Mouse (Mus musculus): Measurements from ENCODE around the gene Agap3.

Gene Agap3

DNA sequence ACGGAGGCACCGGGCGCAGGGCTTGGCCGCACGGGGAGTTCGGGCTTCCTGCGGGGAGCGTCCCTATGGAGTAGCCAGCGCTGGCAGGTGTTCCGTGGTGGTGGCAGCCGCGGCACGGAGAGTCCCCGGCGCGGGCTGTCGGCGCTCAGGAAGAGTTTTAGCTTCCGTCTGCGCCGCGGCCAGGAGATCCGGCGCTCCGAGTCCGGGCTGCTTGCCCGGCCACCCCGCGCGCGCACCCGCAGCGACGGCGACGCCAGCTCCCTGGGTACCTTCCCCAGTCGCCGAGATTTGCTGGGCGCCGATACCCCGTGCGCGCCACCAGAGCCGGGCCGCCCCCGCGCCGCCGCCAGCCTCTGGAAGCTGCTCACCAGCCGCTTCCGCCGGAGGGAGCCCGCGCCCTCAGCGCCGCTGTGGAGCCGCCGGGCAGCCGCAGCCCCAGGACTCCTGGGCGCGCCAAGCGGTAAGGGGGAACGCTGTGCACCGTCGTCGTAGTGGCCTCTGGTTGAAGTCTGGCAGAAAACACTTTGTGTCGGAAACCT is 22.8 kb downstream of the Agap3 start:
- in situ Hi-C loops (cut with MboI) = no loop called here

DNA sequence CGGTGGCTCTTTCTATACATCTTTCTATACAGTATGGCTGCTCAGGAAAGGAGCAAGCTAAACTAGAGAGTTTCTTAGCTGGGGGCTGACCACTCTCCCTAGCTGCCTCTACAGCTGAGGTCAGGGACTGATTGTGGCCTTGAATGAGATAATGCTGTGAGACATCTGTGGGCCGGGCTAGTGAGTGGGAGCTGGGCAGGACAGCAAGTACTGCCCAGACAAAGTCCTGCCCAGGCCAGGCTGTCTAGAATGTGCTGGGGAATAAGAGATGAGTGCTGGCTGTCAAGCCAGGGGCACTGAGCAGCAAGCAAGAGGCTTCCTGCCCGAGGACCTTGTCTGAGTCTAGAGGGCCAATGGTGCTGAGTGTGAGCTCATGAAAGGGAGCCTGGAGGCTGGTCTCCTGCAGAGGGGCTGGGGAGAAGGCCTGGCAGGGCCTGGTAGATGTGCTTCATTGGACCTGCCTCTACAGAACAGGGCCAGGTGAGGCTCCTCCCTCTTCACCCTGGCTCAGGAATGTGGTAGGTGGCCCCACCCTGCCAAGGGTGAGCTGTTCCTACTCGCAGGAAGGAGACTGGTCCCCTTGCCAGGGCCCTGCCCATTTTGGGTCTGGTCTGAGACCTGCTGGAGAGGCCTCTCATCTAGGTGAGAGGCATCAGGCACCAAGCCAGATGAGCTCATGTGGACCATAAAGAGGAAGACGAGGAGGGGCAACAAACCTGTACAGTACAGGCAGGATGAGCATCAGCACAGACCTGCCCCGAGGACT is 23.7 kb downstream of the Agap3 start:
- in situ Hi-C loops (cut with MboI) = no loop called here

- in situ Hi-C loops (cut with MboI) = no loop called here
These were observed 25.9 kb downstream of the Agap3 start for GRCm38 (mm10) chr5:24477909-24478308.

GRCm38 (mm10) chr5:24481647-24482046 is 29.7 kb downstream of the Agap3 start:
- in situ Hi-C loops (cut with MboI) = no loop called here

DNA sequence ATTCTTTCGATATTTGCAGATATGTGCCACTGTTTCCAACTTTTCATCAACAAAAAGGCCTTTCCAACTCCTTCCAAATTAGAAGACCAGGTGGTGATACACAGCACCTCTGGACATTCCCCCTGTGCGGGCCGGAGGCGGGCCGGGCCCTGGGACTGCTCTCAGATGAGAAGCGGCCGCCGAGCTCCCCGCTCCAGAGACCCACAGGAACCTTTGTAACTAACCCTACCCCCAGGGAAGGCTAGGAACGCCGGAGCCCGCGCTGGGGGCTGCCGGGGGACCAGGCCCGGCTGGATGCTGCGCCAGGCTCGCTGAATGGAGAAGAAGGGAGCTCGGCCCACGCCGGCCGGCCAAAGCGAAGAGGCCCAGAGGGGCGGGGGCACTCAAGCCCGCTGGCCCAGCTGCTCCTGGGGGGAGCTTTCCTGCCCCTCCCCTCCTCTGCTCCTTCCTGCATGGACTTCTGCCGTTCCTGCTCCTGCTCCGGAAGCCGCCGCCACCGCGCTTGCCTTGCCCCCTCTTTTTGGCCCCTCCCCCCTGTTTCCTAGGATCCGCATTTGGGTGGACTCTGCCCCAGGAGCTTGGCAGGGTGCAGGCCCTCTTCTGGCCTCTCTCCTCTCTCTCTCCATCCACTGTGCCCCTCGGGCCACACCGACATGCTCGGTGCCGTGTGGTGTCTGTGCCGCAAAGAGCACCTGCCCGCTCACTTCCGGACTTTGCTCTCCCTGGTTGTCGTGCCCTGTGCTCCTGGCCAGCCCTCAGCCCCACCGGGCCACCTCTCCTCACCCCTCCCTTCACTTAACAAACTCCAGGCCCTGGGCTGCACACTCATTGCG is 30.5 kb downstream of the Agap3 start:
- in situ Hi-C loops (cut with MboI) = no loop called here

GRCm38 (mm10) chr5:24483326-24483725 is 31.3 kb downstream of the Agap3 start:
- in situ Hi-C loops (cut with MboI) = no loop called here

DNA sequence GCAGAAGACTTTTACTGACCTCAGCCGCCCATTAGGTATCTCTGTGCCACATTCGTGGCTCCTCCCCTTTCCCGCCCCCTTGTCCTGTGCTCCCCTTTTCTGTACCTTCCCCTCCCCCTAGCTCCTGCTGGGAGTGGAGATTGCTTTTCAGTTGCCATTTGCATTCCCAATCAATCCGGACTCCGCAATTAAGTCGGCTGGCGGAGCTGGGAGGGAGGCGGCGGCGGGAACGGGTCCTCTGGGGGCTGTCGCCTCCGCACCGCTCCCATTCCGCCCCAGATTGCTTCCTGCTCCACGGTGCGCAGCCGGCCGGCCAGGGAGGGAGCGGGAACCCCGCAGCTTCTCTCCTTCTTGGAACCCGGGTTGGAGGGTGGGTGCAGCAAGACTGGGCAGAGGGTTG is 33.0 kb downstream of the Agap3 start:
- in situ Hi-C loops (cut with MboI) = no loop called here

DNA sequence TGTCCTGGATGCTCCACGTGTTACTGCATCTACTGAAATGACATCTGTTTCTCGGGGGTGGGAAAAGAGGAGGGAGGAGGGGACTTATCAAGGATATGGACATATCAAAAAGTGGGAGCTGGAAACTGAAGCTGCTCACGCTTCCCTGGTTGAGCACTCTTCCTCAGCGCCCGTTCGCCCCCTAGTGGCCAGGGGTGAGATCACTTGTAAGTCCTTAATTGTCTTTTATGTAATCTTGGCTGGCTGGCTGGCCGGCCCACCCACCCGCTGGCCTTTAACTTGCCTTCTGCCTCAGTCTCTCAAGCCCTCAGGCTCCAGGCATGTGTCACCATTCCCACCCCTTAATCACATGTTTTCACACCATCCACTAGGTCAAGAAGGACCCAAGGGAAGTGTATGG is 34.1 kb downstream of the Agap3 start:
- in situ Hi-C loops (cut with MboI) = no loop called here

GRCm38 (mm10) chr5:24486738-24487137 is 34.8 kb downstream of the Agap3 start:
- in situ Hi-C loops (cut with MboI) = no loop called here

GRCm38 (mm10) chr5:24490413-24490920 is 38.5 kb downstream of the Agap3 start:
- in situ Hi-C loops (cut with MboI) = no loop called here

DNA sequence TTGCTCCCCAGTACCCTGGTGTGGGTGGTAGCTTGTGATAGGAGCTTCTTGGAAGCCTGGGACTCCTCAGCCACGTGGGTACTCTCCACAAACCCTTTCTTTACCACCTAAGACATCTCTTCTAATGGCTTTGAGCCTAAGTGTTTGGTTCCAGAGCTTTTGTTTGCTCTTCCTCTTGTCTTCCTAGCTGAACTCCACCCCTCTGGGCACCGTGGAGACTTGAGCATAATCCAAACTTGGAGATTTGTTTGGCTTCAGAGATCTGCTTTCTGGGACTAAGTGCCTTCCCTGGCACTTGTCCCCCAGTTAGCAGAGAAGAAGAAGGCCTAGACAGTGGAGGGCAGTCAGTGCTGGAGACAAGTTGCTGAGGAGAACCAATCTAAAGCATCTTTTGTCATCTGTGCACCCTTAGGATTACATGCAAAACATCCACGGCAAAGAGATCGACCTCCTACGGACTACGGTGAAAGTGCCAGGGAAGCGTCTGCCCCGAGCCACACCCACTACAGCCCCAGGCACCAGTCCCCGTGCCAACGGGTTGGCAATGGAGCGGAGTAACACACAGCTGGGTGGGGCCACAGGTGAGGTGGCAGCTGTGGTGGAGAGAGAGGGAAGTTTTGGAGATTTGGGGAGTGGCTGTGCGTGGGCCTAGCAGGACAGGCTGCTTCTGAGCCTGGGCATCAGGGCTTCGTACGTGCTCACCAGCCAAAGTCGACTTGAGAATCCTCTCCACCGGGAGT is 40.7 kb downstream of the Agap3 start:
- in situ Hi-C loops (cut with MboI) = no loop called here

DNA sequence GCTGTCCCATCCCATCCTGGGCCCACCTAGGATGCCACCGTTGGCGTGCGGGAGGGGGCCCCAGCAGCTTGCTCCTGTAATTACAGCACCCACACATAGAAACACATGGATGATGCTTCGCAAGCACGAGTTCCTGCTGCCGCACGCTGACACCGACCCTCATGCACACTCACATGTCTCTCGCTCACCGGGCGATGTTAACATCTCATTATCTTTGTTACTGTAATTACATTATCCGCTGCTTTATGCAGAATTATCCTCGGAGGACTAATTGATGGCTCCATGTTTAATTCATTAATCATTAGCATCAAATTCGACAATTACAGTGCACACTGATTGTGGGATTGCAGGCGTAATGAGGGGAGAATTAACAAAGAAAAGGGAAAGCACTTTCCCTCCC is 43.0 kb downstream of the Agap3 start:
- in situ Hi-C loops (cut with MboI) = no loop called here

GRCm38 (mm10) chr5:24496756-24497155 is 44.8 kb downstream of the Agap3 start:
- in situ Hi-C loops (cut with MboI) = no loop called here

GRCm38 (mm10) chr5:24497526-24497925 is 45.5 kb downstream of the Agap3 start:
- in situ Hi-C loops (cut with MboI) = no loop called here

DNA sequence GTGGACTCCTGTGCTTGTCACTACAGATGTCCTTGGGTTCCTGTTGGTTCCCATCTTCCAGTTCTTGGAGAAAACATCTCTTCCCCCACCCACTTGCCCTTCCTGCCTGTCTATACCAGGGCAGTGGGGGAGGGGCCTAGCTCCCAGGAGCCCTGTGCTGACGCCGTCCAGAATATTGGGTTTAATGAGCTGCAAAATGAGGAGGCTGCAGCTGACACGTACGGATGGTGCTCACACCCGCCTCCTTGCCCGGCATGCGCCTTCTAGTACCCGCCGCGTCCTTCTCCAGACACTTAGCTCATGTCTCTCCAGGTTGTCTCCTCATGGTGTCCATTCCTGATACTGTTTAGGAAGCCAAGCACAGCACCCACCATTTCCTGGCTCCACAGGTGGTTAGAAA is 47.1 kb downstream of the Agap3 start:
- in situ Hi-C loops (cut with MboI) = no loop called here

- in situ Hi-C loops (cut with MboI) = no loop called here
These were observed 48.9 kb downstream of the Agap3 start for GRCm38 (mm10) chr5:24500851-24501250.

- in situ Hi-C loops (cut with MboI) = no loop called here
These were observed 50.8 kb downstream of the Agap3 start for GRCm38 (mm10) chr5:24502786-24503185.

GRCm38 (mm10) chr5:24505513-24505912 is 53.5 kb downstream of the Agap3 start:
- in situ Hi-C loops (cut with MboI) = no loop called here

DNA sequence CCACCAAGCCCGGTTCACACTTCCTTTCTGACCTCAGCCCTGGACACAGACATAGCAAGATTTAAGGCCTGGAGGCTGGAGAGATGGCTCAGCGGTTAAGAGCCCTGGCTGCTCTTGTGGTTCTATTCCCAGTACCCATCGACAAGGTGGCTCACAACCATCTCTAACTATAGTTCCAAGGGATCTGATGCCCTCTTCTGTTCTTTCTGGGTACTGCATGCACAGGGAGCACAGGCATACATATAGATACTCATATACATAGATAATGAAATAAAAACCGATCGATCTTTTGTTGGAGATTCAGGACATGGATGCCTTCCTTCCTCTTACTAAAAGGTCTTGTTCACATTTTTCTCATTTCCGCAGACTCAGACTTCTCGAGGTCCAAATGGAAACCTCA is 56.4 kb downstream of the Agap3 start:
- in situ Hi-C loops (cut with MboI) = no loop called here

GRCm38 (mm10) chr5:24510635-24511034 is 58.7 kb downstream of the Agap3 start:
- in situ Hi-C loops (cut with MboI) = no loop called here

DNA sequence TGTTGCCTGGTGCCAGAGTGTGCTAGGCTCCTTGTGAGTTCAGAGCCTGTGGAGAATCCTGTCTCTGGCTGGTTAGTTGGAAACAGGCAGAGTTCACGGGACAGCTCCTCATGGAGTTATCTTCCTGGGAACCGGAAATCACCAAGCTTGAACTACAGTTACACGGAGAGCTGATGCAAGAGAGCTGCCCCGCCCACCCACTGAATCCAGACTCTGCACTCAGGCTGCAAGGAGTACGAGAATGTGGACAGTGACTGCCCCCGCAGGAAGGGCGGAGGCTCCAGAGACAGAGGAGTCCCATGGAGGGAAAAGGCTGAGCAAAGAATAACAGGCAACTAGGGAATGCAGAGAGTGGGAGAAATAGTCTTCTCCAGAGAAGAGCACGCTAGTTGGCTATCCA is 60.3 kb downstream of the Agap3 start:
- in situ Hi-C loops (cut with MboI) = no loop called here

DNA sequence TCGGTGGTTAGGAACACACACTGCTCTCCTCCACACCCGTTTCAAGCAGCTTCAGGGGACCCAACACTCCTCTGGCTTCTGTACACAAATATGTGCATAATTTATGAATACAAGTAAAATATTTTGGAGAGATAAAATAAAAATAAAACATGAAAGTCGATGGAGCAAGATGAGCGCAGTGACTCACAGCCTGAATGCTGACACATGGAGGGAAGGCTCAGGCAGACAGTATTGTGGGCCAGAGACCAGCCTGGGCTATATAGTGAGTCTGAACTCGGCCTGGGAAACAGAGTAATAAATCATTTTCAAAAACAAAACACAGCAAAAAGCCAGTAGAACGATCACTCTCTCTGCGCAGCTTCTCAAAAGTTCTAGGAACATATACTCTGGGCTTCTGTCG is 69.4 kb downstream of the Agap3 start:
- in situ Hi-C loops (cut with MboI) = no loop called here

Measured in mature B cell (primary cell).